ENCODE assay signal across 12 mouse cellular contexts in the genomic region with DNA sequence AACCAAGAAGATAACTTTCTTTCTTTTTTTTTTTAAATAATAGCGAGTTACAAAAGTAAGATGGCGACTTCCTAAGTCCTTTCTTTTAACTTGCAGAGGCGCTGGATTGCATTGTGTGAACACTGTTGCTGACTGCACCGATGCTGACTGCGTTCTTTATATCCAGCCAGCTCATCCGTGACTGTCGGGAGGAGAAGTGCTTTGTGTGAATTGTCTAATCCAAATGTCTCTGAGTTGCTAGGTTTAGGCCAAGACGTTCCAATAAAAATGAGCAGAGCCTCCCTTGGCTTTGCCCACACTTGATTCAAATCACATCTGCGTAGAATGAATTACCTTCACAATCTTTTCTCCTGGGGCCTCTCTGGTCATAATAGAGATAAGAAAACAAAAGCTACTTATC.
"Had no signal": no experiment of that assay in that cellular context is flagged by ENCODE, and none has a peak within 500 bp of the region (broad histone marks: within the 10 kb centered on the region; RNA-seq: fewer than 3 reads in every experiment).

No protein-coding gene starts in this region.

- H3K27ac ChIP-seq: left cerebral cortex, adult 2 months; limb, embryonic 10.5 days; liver, embryonic 15.5 days had no signal

- H3K4me1 ChIP-seq: liver, embryonic 15.5 days had no signal

- H3K9me3 ChIP-seq: limb, embryonic 10.5 days; liver, embryonic 15.5 days had no signal

- H3K4me2 ChIP-seq: liver, embryonic 11.5 days; liver, embryonic 15.5 days had no signal

- ATAC-seq: intestine, embryonic 16.5 days; lung, postnatal 0 days had no signal

- H3K36me3 ChIP-seq: limb, embryonic 10.5 days; liver, embryonic 15.5 days had no signal

- H3K27me3 ChIP-seq: liver, embryonic 15.5 days had no signal

- H3K4me3 ChIP-seq: left cerebral cortex, adult 2 months; limb, embryonic 10.5 days; liver, embryonic 15.5 days had no signal

- DNase-seq: kidney, adult 8-10 months; kidney, postnatal 25 days; lung, adult 2 months; lung, postnatal 36 days; thymus, adult 2 months; thymus, postnatal 25 days had no signal

- H3K9ac ChIP-seq: liver, embryonic 15.5 days had no signal
